Mouse (Mus musculus) lung, adult 2 months (tissue): Measurements from ENCODE around the gene Piwil4.

ENCODE experiments used
- CTCF ChIP-seq: fragments of 200-500 bp; IDR thresholded peaks from 2 replicates; pipeline ENCODE4 v1.5.1; 2011; ENCODE audit warnings: mild to moderate bottlenecking, low read length, control low read depth; ENCODE audit not compliant: insufficient read depth
- POLR2A ChIP-seq: fragments of 200-500 bp; IDR thresholded peaks from 2 replicates; pipeline ENCODE4 v1.6.1; 2011; ENCODE audit warnings: low read depth, mild to moderate bottlenecking, control low read depth, low read length, borderline replicate concordance; ENCODE audit errors: extremely low read depth

GRCm38 (mm10) chr9:14784039-14785002 lies 43.8 kb upstream of the Piwil4 start, which contains the start of the genes Mre11a and Ankrd49:
- TF ChIP-seq POLR2A (peak; percentile 66), CTCF (no peak)
